Mouse (Mus musculus) intestine, embryonic 15.5 days (tissue): ENCODE measurements around the gene Rbbp5. TPM values are rescaled to one million over a fixed set of nuclear protein-coding genes. Genes with fewer than 3 reads are reported as not detected.
A peak's percentile ranks its signal among the peaks of the same experiment; 100 is the strongest.

Experiments
- ATAC-seq: fragments of 200-750 bp; cut with Nextera tagmentation; 2 replicates; pipeline ENCODE4 v1.8.0; 2017; ENCODE audit warnings: moderate TSS enrichment, moderate library complexity
- H3K27ac ChIP-seq: fragments of 300-500 bp; sonication (generic); 2 replicates; pipeline ENCODE4 v1.5.1; 2015; ENCODE audit warnings: mild to moderate bottlenecking, inconsistent platforms
- H3K27me3 ChIP-seq: fragments of 300-500 bp; sonication (generic); replicated peaks from 2 replicates; pipeline ENCODE4 v1.6.1; 2015; ENCODE audit warnings: inconsistent platforms
- H3K36me3 ChIP-seq: fragments of 300-500 bp; sonication (generic); 2 replicates; pipeline ENCODE4 v1.6.1; 2015; ENCODE audit warnings: inconsistent platforms
- H3K4me1 ChIP-seq: fragments of 300-500 bp; sonication (generic); replicated peaks from 2 replicates; pipeline ENCODE4 v1.6.1; 2015; ENCODE audit warnings: inconsistent platforms
- H3K4me2 ChIP-seq: fragments of 300-500 bp; sonication (generic); replicated peaks from 2 replicates; pipeline ENCODE4 v1.6.1; 2015; ENCODE audit warnings: mild to moderate bottlenecking, inconsistent platforms
- H3K4me3 ChIP-seq: fragments of 300-500 bp; sonication (generic); replicated peaks from 2 replicates; pipeline ENCODE4 v1.5.1; 2015; ENCODE audit warnings: inconsistent platforms
- H3K9ac ChIP-seq: fragments of 300-500 bp; sonication (generic); 2 replicates; pipeline ENCODE4 v1.6.1; 2015; ENCODE audit warnings: inconsistent platforms
- H3K9me3 ChIP-seq: fragments of 300-500 bp; sonication (generic); 2 replicates; pipeline ENCODE4 v1.6.1; 2016; ENCODE audit warnings: inconsistent platforms
- WGBS: fragments of 180-500 bp; shearing (Covaris S2); methylation state at CpG from one replicate; pipeline ENCODE4 v1.1.7; 2015; 5-methylcytosine and 5-hydroxymethylcytosine counted together
- polyA plus RNA-seq: library from polyadenylated mRNA; unstranded; fragments of >200 nt; fragmentation: Nextera tagmentation; extraction: Ambion mirVana; gene quantifications from 2 replicates; pipeline ENCODE4 v1.2.1, GENCODE M21; 2015

Gene Rbbp5
- 36.0 and 38.7 TPM in 2 replicates for polyA plus RNA-seq

DNA sequence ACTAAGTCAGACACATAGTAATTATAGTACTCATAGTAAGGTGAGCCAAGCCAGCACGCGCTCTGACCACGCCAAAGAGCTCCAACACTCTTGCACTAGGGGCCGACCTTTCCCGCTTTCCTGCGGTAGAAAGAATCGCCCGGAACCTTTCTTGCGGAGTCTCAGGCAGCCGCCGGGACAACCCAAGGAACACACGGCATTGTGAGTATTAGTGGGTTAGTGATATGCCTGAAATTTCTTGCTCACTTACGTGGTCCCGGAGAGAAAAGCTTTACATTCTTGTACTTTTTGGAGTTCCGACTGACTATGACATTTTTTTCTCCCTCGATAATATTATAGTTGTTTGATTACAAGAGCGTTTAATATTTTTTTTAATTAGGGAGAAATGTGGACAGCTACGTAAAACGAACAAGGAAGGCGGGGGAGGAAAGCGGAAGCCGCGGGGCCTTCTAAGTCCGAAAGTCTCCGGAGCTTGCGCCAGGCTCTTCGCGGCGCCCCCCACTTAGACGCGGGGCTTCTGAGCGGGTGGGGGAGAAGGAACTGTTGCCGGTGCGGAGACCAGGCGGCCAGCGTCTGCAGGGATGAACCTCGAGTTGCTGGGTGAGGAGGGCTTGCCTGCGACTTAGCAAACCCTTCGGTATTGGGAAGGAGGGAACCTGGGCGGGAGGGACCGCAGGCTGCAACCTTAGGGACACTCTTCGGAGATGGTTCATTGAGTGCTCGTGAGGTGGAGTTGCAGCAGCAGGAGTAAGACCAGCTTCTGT is at the start of gene Rbbp5:
Gene Rbbp5, plus strand, starts transcription at position 438 of the 764 bp plus-strand sequence.
- Histone ChIP-seq H3K9me3 (no peaks in the 10 kb centered on the region), H3K27ac (peak within 1 kb of the TSS; percentile 56), H3K4me3 (peak within 1 kb of the TSS; percentile 81), H3K36me3 (no peaks in the 10 kb centered on the region), H3K9ac (peak within 1 kb of the TSS; percentile 87), H3K4me1 (peaks cover 6% of the 10 kb centered on the region), H3K27me3 (no peaks in the 10 kb centered on the region), H3K4me2 (peak within 1 kb of the TSS; percentile 69)
- ATAC-seq, result peak; percentile 93
- WGBS, result under 1% methylated on average over 43 of the region's 43 CpGs

DNA sequence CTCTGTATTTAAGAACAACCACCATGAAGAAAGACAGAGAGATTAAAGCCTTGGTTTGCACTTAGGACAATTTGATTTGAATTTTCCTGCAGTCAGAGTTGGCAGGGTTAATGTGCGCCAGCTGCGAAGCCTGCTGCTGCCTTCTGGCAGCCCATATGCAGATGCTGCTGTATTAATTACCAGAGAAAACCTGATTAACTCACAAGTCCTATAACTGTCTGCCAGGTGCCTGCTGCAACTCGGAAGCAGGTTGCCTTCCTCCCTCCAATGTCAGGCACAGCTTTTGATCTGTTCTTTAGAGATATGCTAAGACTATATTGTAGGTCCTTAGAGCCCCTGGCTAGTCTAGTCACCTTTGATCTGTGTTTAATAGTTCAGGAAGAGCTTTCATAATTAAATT is 46.3 kb upstream of the Rbbp5 start:
- Histone ChIP-seq H3K27me3 (no peaks in the 10 kb centered on the region), H3K9me3 (no peaks in the 10 kb centered on the region), H3K4me2 (no peak overlapping the region), H3K4me1 (peaks cover 5% of the 10 kb centered on the region; the same call in 1 of the 2 replicates), H3K9ac (no peak overlapping the region), H3K4me3 (no peak overlapping the region), H3K36me3 (no peaks in the 10 kb centered on the region), H3K27ac (no peak overlapping the region)
- WGBS, result 71% methylated on average over 3 of the region's 3 CpGs
- no peak for ATAC-seq

DNA sequence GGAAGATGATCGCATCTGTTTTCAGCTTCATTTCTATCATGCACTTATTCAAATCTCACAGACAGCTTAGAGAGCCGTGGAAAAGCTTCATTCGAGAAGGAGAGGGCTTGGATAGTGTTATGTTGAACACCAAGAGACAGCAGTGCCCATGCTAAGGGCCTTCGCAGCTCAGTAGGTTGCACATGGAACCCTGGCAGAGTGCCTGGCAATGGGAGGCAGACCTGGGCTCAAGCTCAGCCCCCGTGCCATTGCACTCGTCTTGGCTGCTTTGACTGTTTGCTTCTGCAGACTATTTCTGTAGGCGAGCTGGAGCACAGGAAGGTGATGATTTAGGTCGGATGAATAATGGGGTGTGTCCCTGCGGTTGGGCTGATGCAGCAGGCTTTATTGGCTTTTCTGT is 45.4 kb upstream of the Rbbp5 start:
- Histone ChIP-seq H3K36me3 (no peaks in the 10 kb centered on the region), H3K9me3 (no peaks in the 10 kb centered on the region), H3K27ac (no peak overlapping the region), H3K4me1 (peaks cover 5% of the 10 kb centered on the region; the same call in 1 of the 2 replicates), H3K4me2 (no peak overlapping the region), H3K4me3 (no peak overlapping the region), H3K9ac (no peak overlapping the region), H3K27me3 (no peaks in the 10 kb centered on the region)
- 63% methylated on average over 9 of the region's 9 CpGs for whole genome bisulfite sequencing
- no peak for ATAC-seq

DNA sequence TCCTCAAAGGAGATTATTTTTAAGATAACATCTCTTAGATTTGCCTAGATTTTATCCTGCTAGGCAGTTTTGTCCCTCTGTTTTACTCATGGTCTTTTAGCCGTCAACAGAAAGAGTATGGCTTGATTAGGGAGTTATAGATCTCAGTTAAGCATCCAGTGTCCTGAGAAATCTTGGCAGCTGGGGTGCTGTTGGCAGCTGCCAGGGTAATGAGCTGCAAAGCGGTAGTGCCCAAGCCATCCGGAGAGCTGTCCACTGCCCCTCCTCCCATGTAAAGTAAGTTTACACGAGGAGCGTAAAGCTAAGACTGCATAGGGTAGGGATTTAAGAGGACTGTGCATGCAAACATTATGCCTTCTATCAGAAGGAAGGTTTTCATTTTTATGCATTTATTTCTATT is 43.8 kb upstream of the Rbbp5 start:
- ATAC-seq, result no peak
- no peaks in the 10 kb centered on the region for H3K9me3 ChIP-seq
- H3K36me3 ChIP-seq, result no peaks in the 10 kb centered on the region
- H3K4me2 ChIP-seq, result no peak overlapping the region
- H3K27me3 ChIP-seq, result no peaks in the 10 kb centered on the region
- no peak overlapping the region for H3K9ac ChIP-seq
- WGBS, result 62% methylated on average over 5 of the region's 5 CpGs
- no peak overlapping the region for H3K4me3 ChIP-seq
- H3K4me1 ChIP-seq, result peaks cover 5% of the 10 kb centered on the region; the same call in 1 of the 2 replicates
- H3K27ac ChIP-seq, result no peak overlapping the region

DNA sequence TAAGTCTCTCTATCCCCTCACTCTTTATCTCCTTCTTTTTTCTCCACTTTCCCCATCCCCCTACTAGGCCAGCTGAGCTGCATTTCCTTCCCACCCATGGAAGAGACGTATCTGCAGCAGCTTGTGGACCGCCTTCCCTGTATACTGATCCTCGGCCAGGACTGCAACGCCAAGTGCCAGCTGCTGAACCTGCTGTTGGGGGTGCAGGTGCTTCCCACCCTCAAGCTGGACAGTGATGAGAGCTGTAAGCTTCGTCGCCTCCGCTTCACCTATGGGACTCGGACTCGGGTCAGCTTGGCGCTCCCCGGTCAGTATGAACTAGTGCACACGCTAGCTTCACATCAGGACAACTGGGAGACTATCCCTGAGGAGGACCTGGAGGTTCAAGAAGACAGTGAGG is 43.1 kb upstream of the Rbbp5 start:
- Histone ChIP-seq H3K27ac (no peak overlapping the region), H3K9me3 (no peaks in the 10 kb centered on the region), H3K27me3 (no peaks in the 10 kb centered on the region), H3K4me2 (no peak overlapping the region), H3K36me3 (no peaks in the 10 kb centered on the region), H3K9ac (no peak overlapping the region), H3K4me1 (peaks cover 5% of the 10 kb centered on the region; the same call in 1 of the 2 replicates), H3K4me3 (no peak overlapping the region)
- ATAC-seq, result no peak
- WGBS, result 90% methylated on average over 12 of the region's 12 CpGs

DNA sequence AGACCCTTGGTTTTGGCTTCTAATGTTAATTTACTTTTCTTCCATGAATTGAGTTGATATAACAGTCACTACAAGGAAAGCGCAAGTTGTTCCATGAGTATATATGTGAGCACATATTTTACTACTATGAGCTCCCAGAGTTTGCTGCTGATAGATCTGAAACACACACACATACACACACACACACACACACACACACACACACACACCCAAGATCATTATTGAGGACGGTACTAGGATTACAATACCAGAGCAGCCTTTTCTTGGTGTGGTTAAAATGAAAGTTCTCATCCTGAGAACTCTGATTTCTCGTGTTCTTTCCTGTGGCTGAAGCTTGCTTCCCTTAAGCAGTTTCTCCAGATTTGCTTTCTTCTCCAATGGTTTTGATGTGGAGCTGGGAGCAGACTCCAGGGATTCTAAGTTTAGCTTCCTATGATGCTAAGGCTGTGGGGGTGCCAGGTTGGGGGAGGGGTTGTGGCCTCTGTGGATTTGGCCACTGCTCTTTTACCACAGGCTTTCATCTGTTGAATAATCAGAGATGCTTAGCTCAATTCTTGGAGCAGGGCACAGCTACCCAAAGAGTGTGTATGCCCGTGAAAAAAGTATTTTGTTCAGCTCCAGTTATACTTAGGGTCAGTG is 40.7 kb upstream of the Rbbp5 start:
- Histone ChIP-seq H3K36me3 (peaks cover 6% of the 10 kb centered on the region), H3K4me1 (peaks cover 5% of the 10 kb centered on the region; the same call in 1 of the 2 replicates), H3K9me3 (no peaks in the 10 kb centered on the region), H3K9ac (no peak overlapping the region), H3K27ac (no peak overlapping the region), H3K27me3 (no peaks in the 10 kb centered on the region), H3K4me2 (no peak overlapping the region), H3K4me3 (no peak overlapping the region)
- no peak for ATAC-seq
- 80% methylated on average over 4 of the region's 4 CpGs for WGBS

DNA sequence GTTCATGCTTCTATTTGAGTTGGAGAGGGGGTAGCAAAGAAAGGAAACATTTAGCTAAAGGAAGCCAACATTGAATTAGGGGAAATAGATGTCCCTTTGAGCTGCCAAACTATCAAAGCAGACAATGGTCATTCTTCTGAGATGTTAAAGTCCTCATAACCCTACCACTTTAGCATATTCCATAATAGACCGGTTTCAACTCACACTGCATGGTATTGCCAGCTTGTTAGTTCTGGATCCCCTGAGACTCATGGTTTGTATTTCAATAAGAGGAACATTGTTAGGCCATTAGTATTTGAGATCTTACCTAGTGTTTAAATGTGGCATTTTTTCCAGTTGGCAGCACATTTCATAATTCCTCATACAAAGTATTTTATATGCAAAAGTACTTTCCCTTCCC is 40.2 kb upstream of the Rbbp5 start:
- Histone ChIP-seq H3K36me3 (peaks cover 6% of the 10 kb centered on the region), H3K27ac (no peak overlapping the region), H3K9ac (no peak overlapping the region), H3K27me3 (no peaks in the 10 kb centered on the region), H3K4me1 (no peaks in the 10 kb centered on the region; the same call in 1 of the 2 replicates), H3K4me3 (no peak overlapping the region), H3K4me2 (no peak overlapping the region), H3K9me3 (no peaks in the 10 kb centered on the region)
- ATAC-seq, result no peak
- WGBS, result 84% methylated on average over 1 of the region's 1 CpGs

DNA sequence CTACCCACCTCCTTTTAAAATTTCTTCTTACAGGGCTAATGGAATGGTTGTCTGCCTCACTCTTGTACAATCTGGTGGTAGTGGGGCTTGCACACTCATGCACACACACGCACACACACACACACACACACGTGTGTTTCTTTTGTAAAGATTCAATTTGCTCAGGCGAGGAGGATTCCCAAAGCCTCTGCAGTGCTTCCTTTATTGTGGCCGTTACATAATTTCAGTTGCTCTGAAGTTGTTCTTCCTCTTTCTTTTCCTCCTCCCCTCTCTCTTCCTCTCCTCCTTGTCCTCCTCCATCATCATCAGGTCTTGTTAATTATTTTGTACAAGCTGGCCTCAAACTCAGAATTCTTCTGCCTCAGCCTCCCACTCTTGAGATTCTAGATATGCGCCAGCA is 39.8 kb upstream of the Rbbp5 start:
- H3K4me2 ChIP-seq, result no peak overlapping the region
- H3K9ac ChIP-seq, result no peak overlapping the region
- H3K9me3 ChIP-seq, result no peaks in the 10 kb centered on the region
- no peak overlapping the region for H3K4me3 ChIP-seq
- H3K4me1 ChIP-seq, result no peaks in the 10 kb centered on the region
- no peak overlapping the region for H3K27ac ChIP-seq
- H3K27me3 ChIP-seq, result no peaks in the 10 kb centered on the region
- WGBS, result 77% methylated on average over 5 of the region's 5 CpGs
- H3K36me3 ChIP-seq, result peaks cover 6% of the 10 kb centered on the region
- no peak for ATAC-seq

DNA sequence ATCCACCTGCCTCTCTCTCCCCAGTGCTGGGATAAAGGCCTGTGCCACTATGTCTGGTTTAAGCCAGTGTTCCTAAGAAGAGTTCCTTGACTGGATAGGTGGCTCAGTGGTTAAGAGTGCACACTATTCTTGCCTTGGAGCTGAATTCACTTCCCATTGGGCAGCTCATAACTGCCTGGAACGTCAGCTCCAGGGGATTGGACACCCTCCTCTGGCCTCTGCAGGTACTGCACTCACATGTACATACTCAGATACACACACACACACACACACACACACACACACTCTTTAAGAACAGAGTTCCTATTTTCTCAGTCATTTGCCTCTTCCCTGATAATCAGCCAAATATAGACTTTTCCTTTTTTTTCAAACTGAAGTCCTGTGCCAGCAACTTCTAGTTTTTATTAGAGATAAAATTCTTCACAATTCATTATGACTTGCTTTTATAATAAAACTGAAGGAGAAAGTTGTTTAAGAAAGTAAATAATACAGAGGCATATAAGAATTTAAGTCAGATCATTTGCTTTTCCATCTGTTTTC is 36.2 kb upstream of the Rbbp5 start:
- no peak overlapping the region for H3K27ac ChIP-seq
- H3K36me3 ChIP-seq, result peaks cover 6% of the 10 kb centered on the region
- no peak for ATAC-seq
- H3K4me2 ChIP-seq, result no peak overlapping the region
- no peaks in the 10 kb centered on the region for H3K9me3 ChIP-seq
- no peak overlapping the region for H3K9ac ChIP-seq
- H3K4me3 ChIP-seq, result no peak overlapping the region
- WGBS, result 61% methylated on average over 1 of the region's 1 CpGs
- H3K27me3 ChIP-seq, result no peaks in the 10 kb centered on the region
- no peaks in the 10 kb centered on the region for H3K4me1 ChIP-seq

DNA sequence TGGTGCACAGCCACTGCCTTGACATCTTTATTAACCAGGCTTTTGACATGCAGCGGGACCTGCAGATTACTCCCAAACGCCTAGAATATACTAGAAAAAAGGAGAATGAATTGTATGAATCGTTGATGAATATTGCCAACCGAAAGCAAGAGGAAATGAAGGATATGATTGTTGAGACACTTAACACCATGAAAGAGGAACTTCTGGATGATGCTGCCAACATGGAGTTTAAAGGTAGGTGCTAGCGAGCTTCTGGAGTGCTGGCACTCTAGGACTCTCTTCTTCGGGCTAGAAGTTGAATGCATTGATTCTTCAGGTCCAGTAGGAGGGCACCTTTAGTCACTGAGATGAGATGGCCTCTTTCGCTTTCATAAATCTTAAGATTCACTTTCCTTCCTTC is 27.4 kb upstream of the Rbbp5 start:
- no peaks in the 10 kb centered on the region for H3K36me3 ChIP-seq
- 94% methylated on average over 7 of the region's 7 CpGs for WGBS
- no peaks in the 10 kb centered on the region for H3K9me3 ChIP-seq
- H3K4me1 ChIP-seq, result no peaks in the 10 kb centered on the region
- H3K9ac ChIP-seq, result no peak overlapping the region
- H3K4me3 ChIP-seq, result no peak overlapping the region
- H3K4me2 ChIP-seq, result no peak overlapping the region
- no peak for ATAC-seq
- no peaks in the 10 kb centered on the region for H3K27me3 ChIP-seq
- H3K27ac ChIP-seq, result no peak overlapping the region

DNA sequence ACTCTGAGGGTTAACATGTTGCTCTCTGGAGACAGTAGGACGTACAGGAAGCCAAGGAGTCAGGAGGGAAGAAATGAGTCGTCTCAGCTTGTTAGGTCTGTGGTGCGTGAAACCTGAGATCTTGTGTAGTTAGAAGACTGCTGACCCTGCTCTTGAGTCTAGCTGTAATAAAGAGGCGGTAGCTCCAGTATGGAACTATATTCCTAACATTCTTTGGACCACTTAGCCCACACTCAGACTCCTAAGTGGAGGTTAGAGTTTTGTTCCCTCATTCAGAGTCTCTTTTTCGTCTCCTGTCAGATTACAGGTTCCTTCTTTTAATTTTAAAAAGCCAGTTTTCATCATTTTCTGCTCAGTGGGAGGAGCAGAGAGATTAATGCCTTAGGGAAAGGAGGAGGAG is 12.5 kb upstream of the Rbbp5 start:
- Histone ChIP-seq H3K4me1 (0 out of 2 replicates have a peak, but pooled peaks cover 5% of the 10 kb centered on the region), H3K4me2 (no peak overlapping the region), H3K4me3 (no peak overlapping the region), H3K27ac (no peak overlapping the region), H3K9ac (no peak overlapping the region), H3K36me3 (peaks cover 12% of the 10 kb centered on the region), H3K27me3 (no peaks in the 10 kb centered on the region), H3K9me3 (no peaks in the 10 kb centered on the region)
- ATAC-seq, result no peak
- 77% methylated on average over 5 of the region's 5 CpGs for WGBS

DNA sequence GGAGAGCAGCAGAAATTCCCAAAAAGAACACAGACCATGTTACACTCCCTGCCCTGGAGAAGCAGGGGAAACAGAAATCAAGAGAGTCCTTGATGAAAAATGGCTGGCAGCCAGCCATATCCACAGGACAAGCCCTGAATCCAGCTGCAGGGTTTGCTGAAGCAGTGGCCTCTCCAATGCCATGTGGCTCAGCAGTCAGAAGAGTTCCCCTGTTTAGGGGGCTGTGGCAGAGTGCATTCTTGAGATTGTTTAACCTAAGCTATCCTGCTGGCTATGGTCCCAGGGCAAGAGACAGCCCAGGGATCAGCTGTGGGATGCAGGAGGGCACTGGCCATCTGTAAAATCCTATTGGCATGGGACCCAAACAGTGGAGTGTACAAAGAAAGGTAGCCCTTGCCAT is 8.2 kb upstream of the Rbbp5 start:
- H3K27me3 ChIP-seq, result no peaks in the 10 kb centered on the region
- H3K4me2 ChIP-seq, result no peak overlapping the region
- no peak overlapping the region for H3K4me3 ChIP-seq
- 0 out of 2 replicates have a peak, but pooled peaks cover 5% of the 10 kb centered on the region for H3K4me1 ChIP-seq
- no peak overlapping the region for H3K27ac ChIP-seq
- peaks cover 7% of the 10 kb centered on the region; the same call in 1 of the 2 replicates for H3K36me3 ChIP-seq
- H3K9me3 ChIP-seq, result no peaks in the 10 kb centered on the region
- H3K9ac ChIP-seq, result no peak overlapping the region
- no peak for ATAC-seq
